Mouse (Mus musculus): ENCODE results near the gene B3galnt2. TPM values are rescaled to one million over a fixed set of nuclear protein-coding genes. Genes with fewer than 3 reads are reported as not detected.

The B3galnt2 gene
- polyA plus RNA-seq, 1 experiment from 2014 or later: 16.5 TPM

DNA sequence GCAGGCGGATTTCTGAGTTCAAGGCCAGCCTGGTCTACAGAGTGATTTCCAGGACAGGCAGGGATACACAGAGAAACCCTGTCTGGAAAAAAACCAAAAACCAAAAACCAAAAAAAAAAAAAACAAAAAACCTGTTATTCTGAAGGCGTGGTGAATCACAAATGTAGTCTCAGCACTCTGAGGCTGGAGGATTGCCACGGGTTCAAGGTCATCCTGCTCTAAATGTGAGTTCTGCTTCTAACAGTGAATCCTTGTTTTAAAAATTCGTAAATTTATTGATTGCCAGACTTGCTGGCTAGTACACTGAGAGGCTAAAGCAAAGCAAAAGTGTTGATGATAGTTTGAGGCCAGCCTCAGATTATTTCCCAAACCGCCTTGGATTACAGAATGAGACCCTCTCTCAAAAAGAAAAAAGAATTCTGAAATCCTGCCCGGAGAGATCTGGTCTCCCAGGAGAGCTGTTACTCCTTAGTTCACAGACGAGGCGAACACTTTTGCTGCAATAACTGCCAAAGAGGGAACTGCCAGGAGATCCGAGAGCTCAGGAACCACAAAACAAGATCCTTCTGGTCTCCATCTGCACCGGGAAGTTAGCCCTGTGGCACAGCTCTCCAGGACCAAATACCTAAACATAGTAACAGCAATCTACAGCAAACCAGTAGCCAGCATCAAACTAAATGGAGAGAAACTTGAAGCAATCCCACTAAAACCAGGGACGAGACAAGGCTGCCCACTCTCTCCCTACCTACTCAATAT is 81.8 kb downstream of the B3galnt2 start:
- WGBS: 89% methylated on average over 11 of the region's 11 CpGs
- H3K27ac ChIP-seq (ENCODE audit: low read depth, low read length): no peak overlapping the region
- no peak for ATAC-seq (ENCODE audit: low read depth)

DNA sequence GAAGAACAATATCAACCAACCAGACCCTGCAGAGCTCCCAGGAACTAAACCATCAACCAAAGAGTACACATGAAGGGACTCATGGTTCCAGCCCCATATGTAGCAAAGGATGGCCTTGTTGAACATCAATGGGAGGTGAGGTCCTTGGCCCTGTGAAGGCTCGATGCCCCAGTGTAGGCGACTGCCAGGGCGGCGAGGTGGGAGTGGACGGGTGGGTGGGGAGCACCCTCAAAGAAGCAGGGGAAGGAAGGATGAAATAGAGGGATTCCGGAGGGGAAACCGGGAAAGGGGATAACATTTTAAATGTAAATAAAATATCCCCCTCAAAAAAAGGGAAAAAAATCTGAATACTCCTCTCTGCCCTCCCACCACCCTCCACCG is 84.6 kb downstream of the B3galnt2 start:
- Histone ChIP-seq H3K36me3 (ENCODE audit: control insufficient read depth, insufficient read depth, low read length) (no peaks in the 10 kb centered on the region), H3K27ac (ENCODE audit: low read depth, low read length) (peak overlapping the region; percentile 97), H3K4me3 (ENCODE audit: low read depth, low read length) (peak overlapping the region; percentile 67), H3K4me1 (ENCODE audit: control insufficient read depth, insufficient read depth, low read length) (peaks cover 8% of the 10 kb centered on the region), H3K9me3 (ENCODE audit: control insufficient read depth, low read length) (no peaks in the 10 kb centered on the region), H3K9ac (replicated peaks; ENCODE audit: low read depth, low read length) (peak overlapping the region; percentile 65), H3K4me2 (ENCODE audit: low read depth, low read length) (peak overlapping the region; percentile 78), H3K27me3 (ENCODE audit: control insufficient read depth, insufficient read depth, low read length) (no peaks in the 10 kb centered on the region)
- ATAC-seq (ENCODE audit: low read depth): peak; percentile 64
- 2% methylated on average over 8 of the region's 8 CpGs for WGBS

More for the DNA sequence above, 81.8 kb downstream of the B3galnt2 start:
- no peak overlapping the region for H3K4me2 ChIP-seq (ENCODE audit: low read depth, low read length)
- no peaks in the 10 kb centered on the region for H3K9me3 ChIP-seq (ENCODE audit: control insufficient read depth, low read length)
- no peaks in the 10 kb centered on the region for H3K27me3 ChIP-seq (ENCODE audit: control insufficient read depth, insufficient read depth, low read length)
- H3K36me3 ChIP-seq (ENCODE audit: control insufficient read depth, insufficient read depth, low read length): no peaks in the 10 kb centered on the region
- H3K4me1 ChIP-seq (ENCODE audit: control insufficient read depth, insufficient read depth, low read length): peaks cover 8% of the 10 kb centered on the region
- no peak overlapping the region for H3K4me3 ChIP-seq (ENCODE audit: low read depth, low read length)
- H3K9ac ChIP-seq (replicated peaks; ENCODE audit: low read depth, low read length): no peak overlapping the region

DNA sequence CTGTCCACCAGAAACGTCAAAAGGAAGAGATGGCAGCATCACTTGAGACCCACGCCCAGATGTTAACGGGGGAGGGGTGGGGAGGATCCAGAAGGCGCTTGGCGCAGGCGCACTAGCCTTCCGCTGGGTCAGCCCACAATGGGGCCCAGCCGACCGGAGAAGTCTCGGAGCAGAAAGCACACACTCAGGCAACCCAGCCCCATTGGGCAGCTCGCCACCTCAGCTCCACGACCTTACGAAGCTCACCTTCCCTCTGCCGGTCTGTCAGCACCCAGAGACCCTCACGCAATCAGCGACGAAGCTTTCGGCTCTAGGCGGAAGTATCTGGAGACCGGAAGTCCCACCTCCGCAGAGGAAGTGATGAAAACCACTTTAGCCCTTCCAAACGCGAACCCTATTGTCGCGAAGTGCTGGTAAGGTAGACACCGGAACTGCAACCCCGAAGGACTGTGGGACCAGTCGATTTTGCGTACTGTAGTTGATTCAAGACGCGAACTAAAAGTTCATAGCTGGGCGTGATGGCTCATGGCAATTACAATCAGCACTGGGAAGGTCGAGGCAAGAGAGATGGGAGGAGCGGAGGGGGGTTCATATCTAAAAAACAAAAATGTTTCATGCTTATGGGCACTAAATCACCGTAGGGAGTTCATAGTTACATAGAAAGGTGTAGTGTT is 85.2 kb downstream of the B3galnt2 start, which contains the start of gene Tbce:
Gene Tbce, minus strand, starts transcription at position 347 of the 674 bp plus-strand sequence.
- Histone ChIP-seq H3K4me3 (ENCODE audit: low read depth, low read length) (peak within 1 kb of the TSS; percentile 67), H3K4me2 (ENCODE audit: low read depth, low read length) (peak within 1 kb of the TSS; percentile 78), H3K27ac (ENCODE audit: low read depth, low read length) (peak within 1 kb of the TSS; percentile 97), H3K9ac (replicated peaks; ENCODE audit: low read depth, low read length) (peak within 1 kb of the TSS; percentile 65), H3K4me1 (ENCODE audit: control insufficient read depth, insufficient read depth, low read length) (peaks cover 8% of the 10 kb centered on the region), H3K36me3 (ENCODE audit: control insufficient read depth, insufficient read depth, low read length) (no peaks in the 10 kb centered on the region), H3K9me3 (ENCODE audit: control insufficient read depth, low read length) (no peaks in the 10 kb centered on the region), H3K27me3 (ENCODE audit: control insufficient read depth, insufficient read depth, low read length) (no peaks in the 10 kb centered on the region)
- WGBS: 1% methylated on average over 35 of the region's 35 CpGs
- ATAC-seq (ENCODE audit: low read depth): peak; percentile 97

DNA sequence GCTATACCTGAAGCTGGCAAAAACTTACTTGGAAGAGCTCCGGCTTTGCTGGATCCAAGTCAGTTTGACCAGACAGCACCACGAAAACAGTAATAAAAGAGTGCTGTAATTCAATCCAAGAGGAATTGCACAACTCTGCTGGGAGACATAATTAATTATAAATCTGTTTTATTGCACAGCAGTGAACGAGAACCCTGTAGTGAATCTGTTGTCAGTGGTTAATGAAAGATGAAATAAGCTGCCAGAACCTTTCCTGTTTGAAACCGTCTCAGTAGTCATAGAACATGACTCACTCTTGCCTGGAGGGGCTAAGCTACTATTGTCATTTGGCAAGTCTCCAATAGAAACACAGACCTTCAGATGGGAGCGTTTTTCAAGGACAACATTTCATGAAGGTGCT is 85.9 kb downstream of the B3galnt2 start:
- H3K36me3 ChIP-seq (ENCODE audit: control insufficient read depth, insufficient read depth, low read length): no peaks in the 10 kb centered on the region
- peaks cover 8% of the 10 kb centered on the region for H3K4me1 ChIP-seq (ENCODE audit: control insufficient read depth, insufficient read depth, low read length)
- H3K9me3 ChIP-seq (ENCODE audit: control insufficient read depth, low read length): no peaks in the 10 kb centered on the region
- peak overlapping the region; percentile 18; the same call in 1 of the 2 replicates for H3K27ac ChIP-seq (ENCODE audit: low read depth, low read length)
- peak overlapping the region; percentile 67; the same call in 1 of the 2 replicates for H3K4me3 ChIP-seq (ENCODE audit: low read depth, low read length)
- peak overlapping the region; percentile 78 for H3K4me2 ChIP-seq (ENCODE audit: low read depth, low read length)
- peak overlapping the region; percentile 65; the same call in 1 of the 2 replicates for H3K9ac ChIP-seq (replicated peaks; ENCODE audit: low read depth, low read length)
- no peaks in the 10 kb centered on the region for H3K27me3 ChIP-seq (ENCODE audit: control insufficient read depth, insufficient read depth, low read length)
- ATAC-seq (ENCODE audit: low read depth): no peak
- 16% methylated on average over 5 of the region's 5 CpGs for WGBS

DNA sequence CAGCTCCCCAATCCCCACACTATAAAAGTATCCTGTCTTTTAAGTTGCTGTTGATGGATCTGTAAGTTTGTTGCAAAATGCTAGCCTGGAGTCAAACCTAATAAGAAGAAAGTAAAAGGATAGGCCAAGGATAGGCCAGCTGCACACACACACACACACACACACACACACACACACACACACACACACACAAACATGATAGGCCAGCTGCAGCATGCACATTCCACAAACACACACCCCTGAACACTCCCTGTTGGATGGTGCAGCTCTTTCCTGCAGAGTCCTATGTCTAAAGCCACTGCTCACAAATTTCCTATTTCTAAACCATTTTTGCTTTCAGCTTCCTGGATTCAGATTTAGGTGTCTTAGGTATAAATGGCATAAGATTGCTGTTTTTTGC is 89.6 kb downstream of the B3galnt2 start:
- H3K9ac ChIP-seq (replicated peaks; ENCODE audit: low read depth, low read length): no peak overlapping the region
- H3K36me3 ChIP-seq (ENCODE audit: control insufficient read depth, insufficient read depth, low read length): peaks cover under 1% of the 10 kb centered on the region; the same call in 1 of the 2 replicates

DNA sequence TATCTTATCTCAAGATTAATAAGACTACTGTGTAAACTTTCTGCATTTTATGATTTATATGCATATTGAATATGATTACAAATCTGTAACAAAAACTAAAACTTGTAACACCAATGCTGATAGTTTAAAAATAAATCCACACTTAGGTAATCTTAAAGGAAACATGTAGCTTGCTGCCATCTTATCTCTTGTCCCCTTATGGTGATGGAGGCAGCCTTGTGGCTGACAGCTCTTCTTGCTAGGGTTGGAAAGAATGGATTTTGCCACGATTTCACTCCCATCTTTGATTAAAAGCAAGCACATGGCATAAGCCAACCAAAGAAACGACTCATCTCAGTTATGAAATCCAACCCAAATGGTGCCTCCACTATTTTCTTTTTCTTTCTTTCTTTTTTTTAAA is 90.3 kb downstream of the B3galnt2 start:
- no peak overlapping the region for H3K9ac ChIP-seq (replicated peaks; ENCODE audit: low read depth, low read length)
- H3K36me3 ChIP-seq (ENCODE audit: control insufficient read depth, insufficient read depth, low read length): peaks cover 8% of the 10 kb centered on the region; the same call in 1 of the 2 replicates
- no peak overlapping the region for H3K4me2 ChIP-seq (ENCODE audit: low read depth, low read length)
- no peaks in the 10 kb centered on the region for H3K9me3 ChIP-seq (ENCODE audit: control insufficient read depth, low read length)
- H3K4me3 ChIP-seq (ENCODE audit: low read depth, low read length): no peak overlapping the region
- no peak overlapping the region for H3K27ac ChIP-seq (ENCODE audit: low read depth, low read length)
- 77% methylated on average over 2 of the region's 2 CpGs for WGBS
- no peaks in the 10 kb centered on the region for H3K27me3 ChIP-seq (ENCODE audit: control insufficient read depth, insufficient read depth, low read length)
- peaks cover 5% of the 10 kb centered on the region; the same call in 1 of the 2 replicates for H3K4me1 ChIP-seq (ENCODE audit: control insufficient read depth, insufficient read depth, low read length)
- ATAC-seq (ENCODE audit: low read depth): no peak

More for the DNA sequence above, 89.6 kb downstream of the B3galnt2 start:
- Histone ChIP-seq H3K4me1 (ENCODE audit: control insufficient read depth, insufficient read depth, low read length) (peaks cover 5% of the 10 kb centered on the region; the same call in 1 of the 2 replicates), H3K4me2 (ENCODE audit: low read depth, low read length) (no peak overlapping the region), H3K27me3 (ENCODE audit: control insufficient read depth, insufficient read depth, low read length) (no peaks in the 10 kb centered on the region), H3K4me3 (ENCODE audit: low read depth, low read length) (no peak overlapping the region), H3K9me3 (ENCODE audit: control insufficient read depth, low read length) (no peaks in the 10 kb centered on the region), H3K27ac (ENCODE audit: low read depth, low read length) (no peak overlapping the region)
- ATAC-seq (ENCODE audit: low read depth): no peak

Other genes starting within 250 kb of the B3galnt2 start
- 51.6 and 78.1 TPM in 2 replicates for gene Gng4, start 170.4 kb upstream of the B3galnt2 start, polyA plus RNA-seq (2014; fragmentation: Nextera tagmentation; extraction: Ambion mirVana)
- 116 and 126 TPM in 2 replicates for gene Tbce, start 85.2 kb downstream of the B3galnt2 start, polyA plus RNA-seq (2014; fragmentation: Nextera tagmentation; extraction: Ambion mirVana)
- gene Arid4b, start 108.8 kb downstream of the B3galnt2 start, polyA plus RNA-seq (2014; fragmentation: Nextera tagmentation; extraction: Ambion mirVana): 72.1 and 81.6 TPM in 2 replicates
- 89.2 and 97.9 TPM in 2 replicates for gene Ggps1, start 109.0 kb downstream of the B3galnt2 start, polyA plus RNA-seq (2014; fragmentation: Nextera tagmentation; extraction: Ambion mirVana)